Mouse (Mus musculus) liver, adult 2 months (tissue): ENCODE measurements around the gene Uso1. TPM values are rescaled to one million over a fixed set of nuclear protein-coding genes. Genes with fewer than 3 reads are reported as not detected.

Source experiments
- DNase-seq: peaks from one replicate; pipeline ENCODE4 v3.0.0-alpha.2; 2011; ENCODE audit warnings: low read depth, low spot score; ENCODE audit errors: extremely low read depth
- H3K27ac ChIP-seq: fragments of 200-500 bp; replicated peaks from 2 replicates; pipeline ENCODE4 v1.5.1; 2012; ENCODE audit warnings: low read depth, mild to moderate bottlenecking, control low read depth, inconsistent platforms, low read length; ENCODE audit not compliant: insufficient read depth
- H3K27me3 ChIP-seq: fragments of 200-500 bp; 2 replicates; pipeline ENCODE4 v1.6.1; 2012; ENCODE audit warnings: mild to moderate bottlenecking, moderate library complexity, low read length, inconsistent platforms; ENCODE audit not compliant: control insufficient read depth, insufficient read depth
- H3K36me3 ChIP-seq: fragments of 200-500 bp; 2 replicates; pipeline ENCODE4 v1.6.1; 2012; ENCODE audit warnings: low read length, inconsistent platforms; ENCODE audit not compliant: control insufficient read depth, insufficient read depth
- H3K4me1 ChIP-seq: fragments of 200-500 bp; 2 replicates; pipeline ENCODE4 v1.6.1; 2011; ENCODE audit warnings: low read length; ENCODE audit not compliant: control insufficient read depth, insufficient read depth
- H3K4me3 ChIP-seq: fragments of 200-500 bp; 2 replicates; pipeline ENCODE4 v1.5.1; 2011; ENCODE audit warnings: low read depth, mild to moderate bottlenecking, control low read depth, low read length, moderate library complexity; ENCODE audit not compliant: insufficient read depth
- H3K79me2 ChIP-seq: fragments of 200-500 bp; 2 replicates; pipeline ENCODE4 v1.6.1; 2012; ENCODE audit warnings: inconsistent platforms, mild to moderate bottlenecking, low read length, moderate library complexity; ENCODE audit not compliant: control insufficient read depth, insufficient read depth
- H3K9ac ChIP-seq: fragments of 200-500 bp; 2 replicates; pipeline ENCODE4 v1.6.1; 2012; ENCODE audit warnings: low read depth, mild to moderate bottlenecking, control low read depth, inconsistent platforms, low read length
- CTCF ChIP-seq: fragments of 200-500 bp; IDR thresholded peaks from 2 replicates; pipeline ENCODE4 v1.5.1; 2011; ENCODE audit warnings: low read depth, low read length, control low read depth
- POLR2A ChIP-seq: fragments of 200-500 bp; IDR thresholded peaks from 2 replicates; pipeline ENCODE4 v1.6.1; 2011; ENCODE audit warnings: low read length, control low read depth; ENCODE audit not compliant: insufficient read depth; ENCODE audit errors: extremely low read depth
- WGBS: fragments of 180-500 bp; shearing (Covaris S2); methylation state at CpG from one replicate; pipeline ENCODE4 v1.1.7; 2018; 5-methylcytosine and 5-hydroxymethylcytosine counted together
- polyA plus RNA-seq: library from polyadenylated mRNA; depleted of rRNA; stranded (reverse); fragments of >200 nt; gene quantifications from 2 replicates; pipeline ENCODE4 v1.2.3, GENCODE M21; 2012
- total RNA-seq: library from RNA; depleted of rRNA; stranded (reverse); fragments of >200 nt; gene quantifications from 2 replicates; pipeline ENCODE4 v1.2.3, GENCODE M21; 2014

The Uso1 gene
- total and polyA plus RNA-seq, 2 experiments: 22.2 to 44.7 TPM

DNA sequence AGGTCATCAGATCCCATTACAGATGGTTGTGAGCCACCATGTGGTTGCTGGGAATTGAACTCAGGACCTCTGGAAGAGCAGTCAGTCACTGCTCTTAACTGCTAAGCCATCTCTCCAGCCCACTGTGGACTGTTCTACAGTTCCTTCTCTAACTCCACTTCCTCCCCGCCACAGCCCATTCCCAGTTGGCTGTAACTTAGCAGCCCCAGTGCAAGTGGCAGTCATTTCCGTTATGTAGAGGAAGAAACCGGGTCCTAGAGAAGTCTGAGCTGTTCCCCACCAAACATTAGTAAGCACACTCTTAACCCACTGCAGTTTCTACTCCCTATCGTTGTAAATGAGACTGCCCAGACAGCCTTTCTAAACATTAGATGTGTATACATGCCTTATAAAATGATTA lies 30.5 kb upstream of the Uso1 start:
- H3K36me3 ChIP-seq: no peaks in the 10 kb centered on the region
- WGBS: 86% methylated on average over 4 of the region's 4 CpGs
- no peak overlapping the region for H3K27ac ChIP-seq
- peaks cover 2% of the 10 kb centered on the region; the same call in 1 of the 2 replicates for H3K4me1 ChIP-seq
- no peak overlapping the region for H3K9ac ChIP-seq
- H3K4me3 ChIP-seq: no peak overlapping the region
- TF ChIP-seq CTCF (no peak), POLR2A (no peak)
- H3K79me2 ChIP-seq: no peaks in the 10 kb centered on the region
- H3K27me3 ChIP-seq: no peaks in the 10 kb centered on the region
- no peak for DNase-seq

DNA sequence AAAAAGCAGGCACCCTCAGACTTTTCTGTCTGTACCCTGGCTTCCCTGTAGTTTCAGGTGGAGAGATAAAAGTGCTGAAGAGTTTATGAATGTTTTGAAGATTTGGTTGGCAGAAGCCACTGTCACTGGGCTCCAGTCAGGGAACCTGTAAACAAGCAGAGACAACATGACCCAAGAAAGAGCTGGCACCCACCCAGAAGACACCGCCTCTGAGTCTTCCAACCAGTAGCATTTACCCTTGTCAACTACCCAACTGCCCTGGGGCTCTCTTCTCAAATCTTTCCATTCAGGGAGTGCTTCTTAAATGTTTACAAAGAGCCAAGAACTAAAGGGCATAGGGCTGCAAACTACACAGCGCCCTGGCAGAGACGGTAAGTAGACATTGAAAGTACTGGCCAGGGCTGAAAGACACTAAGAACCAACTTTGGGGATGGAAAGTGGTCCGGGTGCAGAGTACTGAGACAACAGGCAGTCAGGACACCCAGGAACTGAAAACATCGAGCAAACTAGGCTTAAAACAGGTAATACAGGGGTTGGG lies 26.9 kb upstream of the Uso1 start:
- 46% methylated on average over 5 of the region's 5 CpGs for WGBS
- Histone ChIP-seq H3K9ac (no peak overlapping the region), H3K36me3 (no peaks in the 10 kb centered on the region), H3K27me3 (no peaks in the 10 kb centered on the region), H3K27ac (peak overlapping the region; percentile 1), H3K4me1 (peaks cover 7% of the 10 kb centered on the region; the same call in 1 of the 2 replicates), H3K79me2 (no peaks in the 10 kb centered on the region), H3K4me3 (no peak overlapping the region)
- TF ChIP-seq POLR2A: no peak
- TF ChIP-seq CTCF: no peak
- DNase-seq: peak; percentile 86

DNA sequence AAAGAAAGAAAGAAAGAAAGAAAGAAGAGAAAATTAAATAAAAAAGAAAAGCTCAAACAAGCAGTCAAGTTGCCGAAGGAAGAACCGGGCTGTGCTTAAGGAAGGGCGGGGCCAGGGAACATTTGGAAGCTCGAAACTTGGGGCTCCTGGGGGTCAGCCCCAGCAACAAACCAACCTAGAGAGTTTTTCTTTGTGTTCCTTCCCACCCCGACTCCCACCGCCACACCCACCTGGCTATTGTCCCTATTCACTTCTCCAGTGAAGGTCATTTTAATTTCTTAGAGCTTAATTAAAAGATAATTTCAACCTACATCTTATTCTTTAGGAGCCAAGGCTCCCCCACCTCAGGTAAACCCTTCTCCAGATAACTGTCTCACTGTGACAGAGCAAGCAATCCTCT lies 25.6 kb upstream of the Uso1 start:
- peak overlapping the region; percentile 58; the same call in 1 of the 2 replicates for H3K9ac ChIP-seq
- H3K4me1 ChIP-seq: peaks cover 7% of the 10 kb centered on the region; the same call in 1 of the 2 replicates
- no peak overlapping the region for H3K27ac ChIP-seq
- DNase-seq: no peak
- no peak overlapping the region for H3K4me3 ChIP-seq
- no peaks in the 10 kb centered on the region for H3K27me3 ChIP-seq
- TF ChIP-seq CTCF: no peak
- TF ChIP-seq POLR2A: no peak
- no peaks in the 10 kb centered on the region for H3K36me3 ChIP-seq
- WGBS: 35% methylated on average over 6 of the region's 6 CpGs
- H3K79me2 ChIP-seq: peaks cover 3% of the 10 kb centered on the region; the same call in 1 of the 2 replicates

DNA sequence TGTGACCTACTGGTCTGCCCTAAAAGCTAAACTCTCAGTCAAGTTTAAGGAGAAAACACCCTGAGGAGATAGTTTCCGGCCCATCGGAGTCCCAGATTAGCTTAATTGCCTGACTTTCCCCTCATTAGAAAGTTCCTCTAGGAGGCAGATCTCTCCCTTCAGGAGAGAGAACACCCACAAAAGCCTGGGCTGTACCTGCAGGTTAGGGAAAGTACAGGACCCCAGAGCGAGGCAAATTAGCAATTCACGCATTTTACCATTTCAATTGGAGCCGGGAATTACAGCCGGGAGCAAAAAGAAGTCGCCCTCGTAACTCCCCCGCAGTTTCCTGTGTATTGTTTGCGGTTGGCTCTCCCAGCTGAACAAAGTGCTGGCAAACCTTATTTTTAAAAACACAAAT lies 25.2 kb upstream of the Uso1 start:
- peak overlapping the region; percentile 58 for H3K9ac ChIP-seq
- H3K27ac ChIP-seq: no peak overlapping the region
- H3K36me3 ChIP-seq: no peaks in the 10 kb centered on the region
- no peak for DNase-seq
- H3K4me3 ChIP-seq: peak overlapping the region; percentile 1; the same call in 1 of the 2 replicates
- no peak for TF ChIP-seq POLR2A
- no peak for TF ChIP-seq CTCF
- H3K27me3 ChIP-seq: no peaks in the 10 kb centered on the region
- H3K79me2 ChIP-seq: peaks cover 3% of the 10 kb centered on the region; the same call in 1 of the 2 replicates
- peaks cover 7% of the 10 kb centered on the region; the same call in 1 of the 2 replicates for H3K4me1 ChIP-seq
- WGBS: 6% methylated on average over 10 of the region's 10 CpGs

DNA sequence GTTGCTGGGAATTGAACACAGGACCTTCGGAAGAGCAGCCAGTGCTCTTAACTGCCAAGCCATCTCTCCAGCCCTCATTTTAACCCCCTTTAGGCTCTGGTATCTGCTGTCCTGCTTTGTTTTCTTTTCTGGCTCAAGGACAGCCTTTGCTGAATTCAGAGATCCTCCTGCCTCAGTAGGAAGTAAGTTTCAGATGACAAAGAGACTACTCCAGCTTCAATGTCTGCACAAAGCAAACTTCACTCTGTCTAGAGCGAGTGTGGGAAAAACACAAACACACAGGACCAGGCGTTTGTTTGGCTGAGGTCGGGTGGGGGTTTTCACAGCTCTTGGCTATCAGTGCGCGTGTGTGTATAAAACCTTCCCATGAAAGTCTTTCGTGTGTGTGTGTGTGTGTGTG lies 24.3 kb upstream of the Uso1 start:
- 85% methylated on average over 7 of the region's 7 CpGs for WGBS

DNA sequence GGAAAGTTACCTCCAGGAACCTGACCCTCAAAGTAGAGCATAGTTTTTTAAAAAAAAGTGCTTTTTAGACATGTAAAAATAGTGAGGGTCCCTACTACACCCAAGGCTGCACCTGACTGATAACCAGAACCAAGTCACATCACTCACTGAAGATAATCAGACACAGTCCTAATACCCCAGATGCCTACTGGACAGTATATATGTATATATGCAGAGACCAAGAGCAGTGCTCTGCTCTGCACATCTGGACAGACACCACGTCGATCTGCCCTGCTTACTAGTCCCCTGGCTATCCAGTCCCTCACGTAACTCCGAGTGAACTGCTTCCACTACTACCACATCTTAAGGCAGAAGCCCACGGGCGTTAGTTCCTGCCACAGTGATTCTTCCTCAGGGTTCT lies 23.5 kb upstream of the Uso1 start:
- WGBS: 85% methylated on average over 6 of the region's 6 CpGs

More for the DNA sequence above, 24.3 kb upstream of the Uso1 start:
- no peak overlapping the region for H3K9ac ChIP-seq
- no peak for TF ChIP-seq POLR2A
- TF ChIP-seq CTCF: no peak
- H3K4me3 ChIP-seq: no peak overlapping the region
- H3K4me1 ChIP-seq: peaks cover 7% of the 10 kb centered on the region; the same call in 1 of the 2 replicates
- H3K27ac ChIP-seq: no peak overlapping the region
- no peaks in the 10 kb centered on the region for H3K36me3 ChIP-seq
- H3K79me2 ChIP-seq: peaks cover 3% of the 10 kb centered on the region; the same call in 1 of the 2 replicates
- H3K27me3 ChIP-seq: no peaks in the 10 kb centered on the region
- no peak for DNase-seq

More for the DNA sequence above, 23.5 kb upstream of the Uso1 start:
- Histone ChIP-seq H3K27ac (no peak overlapping the region), H3K4me3 (no peak overlapping the region), H3K4me1 (peaks cover 7% of the 10 kb centered on the region; the same call in 1 of the 2 replicates), H3K79me2 (peaks cover 3% of the 10 kb centered on the region; the same call in 1 of the 2 replicates), H3K36me3 (no peaks in the 10 kb centered on the region), H3K27me3 (no peaks in the 10 kb centered on the region), H3K9ac (no peak overlapping the region)
- TF ChIP-seq CTCF (no peak), POLR2A (no peak)
- no peak for DNase-seq
